Mouse (Mus musculus) heart, postnatal 4 days (tissue): ENCODE measurements around the gene Adig. TPM values are rescaled to one million over a fixed set of nuclear protein-coding genes. Genes with fewer than 3 reads are reported as not detected.

Source experiments
- DNase-seq: peaks from one replicate; pipeline ENCODE4 v3.0.0; 2021
- total RNA-seq, 2 experiments: library from RNA; stranded (reverse); gene quantifications; 2 replicates each; pipeline ENCODE4 v1.2.3; 2021

Gene Adig
- 1 to 10 TPM in 1 of 2 experiments, under 1 TPM in 1; 0.61 to 1.1 TPM for total RNA-seq

DNA sequence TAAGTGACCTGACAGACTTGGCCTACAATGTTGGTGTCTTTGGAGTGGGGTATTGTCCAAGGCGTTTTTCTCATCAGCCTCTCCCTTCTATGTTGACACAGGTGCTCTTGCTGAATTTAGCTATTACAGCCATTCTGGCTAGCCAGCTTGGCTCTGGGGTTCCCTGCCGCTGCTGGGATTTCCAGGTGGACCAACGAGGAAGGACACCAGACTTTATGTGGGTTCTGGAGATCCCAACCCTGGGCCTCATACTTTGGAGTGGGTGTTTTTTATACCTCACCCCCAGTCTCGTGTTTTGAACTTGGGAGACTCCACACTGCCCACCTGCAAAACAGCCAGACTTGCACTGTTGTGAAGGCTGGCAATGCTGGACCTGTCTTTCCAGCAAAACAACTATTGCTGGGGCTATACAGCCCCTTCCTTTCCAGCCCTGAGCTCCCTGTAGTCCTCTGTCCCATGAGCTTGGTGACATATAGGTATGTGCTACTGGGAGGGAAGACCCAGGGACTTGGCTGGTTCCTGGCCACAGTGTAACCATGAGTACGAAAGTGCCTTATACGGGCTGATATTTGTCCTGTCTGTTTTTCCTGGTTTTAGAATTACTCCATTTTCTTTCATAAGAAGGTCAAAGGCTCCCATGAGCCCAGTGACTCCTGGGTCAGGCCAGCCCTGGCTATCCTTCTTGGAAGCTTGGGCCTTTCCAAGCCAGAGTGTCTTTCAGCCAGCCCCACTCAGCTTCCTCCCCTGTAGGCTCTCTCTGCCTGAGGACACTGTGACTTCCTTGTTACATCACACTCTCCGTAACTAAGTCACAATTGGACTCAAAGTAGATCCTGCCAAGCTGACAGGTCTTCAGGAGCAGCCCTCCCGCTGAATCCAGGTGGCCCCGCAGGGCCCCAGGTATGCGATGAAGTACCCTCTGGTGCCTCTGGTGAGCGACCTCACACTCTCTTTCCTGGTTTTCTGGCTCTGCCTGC is at the start of gene Adig:
Gene Adig (plus strand): TSS at position 777 of the 977 bp plus-strand sequence.
- DNase-seq, result no peak

DNA sequence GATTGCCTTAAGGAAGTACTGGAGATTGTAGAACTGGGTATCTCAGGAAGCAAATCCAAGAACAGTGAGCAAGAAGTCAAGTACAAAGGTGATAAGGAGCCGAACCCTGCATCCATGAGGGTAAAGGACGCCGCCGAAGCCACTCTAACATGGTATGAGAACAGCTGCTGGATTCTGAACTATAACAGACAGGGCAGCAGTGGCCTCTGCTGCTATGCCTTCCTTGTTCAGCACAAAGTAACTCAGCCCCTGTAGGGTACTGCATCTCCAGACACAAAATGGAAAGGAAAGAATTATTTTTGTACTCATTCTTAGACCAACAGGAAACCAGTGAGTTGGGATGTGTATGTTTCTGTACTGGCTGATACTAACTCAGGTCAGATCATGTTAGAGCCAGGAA is 46.0 kb upstream of the Adig start:
- DNase-seq, result no peak

- DNase-seq, result no peak
Observed at GRCm38 (mm10) chr2:158457610-158458009, 44.8 kb upstream of the Adig start.

DNA sequence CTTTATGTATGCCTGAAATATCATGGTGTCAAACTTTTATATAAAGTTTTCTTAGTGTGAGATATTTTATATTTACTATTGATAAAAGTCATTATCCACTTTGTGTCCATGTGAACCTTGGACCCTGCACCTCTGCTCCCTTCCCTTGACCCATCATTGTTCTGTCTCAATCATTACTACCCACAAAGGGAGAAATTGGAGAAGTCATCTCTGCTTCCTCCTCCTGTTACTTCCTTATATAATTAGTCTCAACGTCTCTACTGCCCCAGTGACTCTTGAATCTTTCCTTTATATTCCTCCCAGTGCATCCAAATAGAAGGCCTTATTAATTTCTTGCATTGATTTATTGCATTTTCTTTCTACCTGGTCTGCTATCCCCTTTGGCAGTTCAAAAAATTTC is 40.0 kb upstream of the Adig start:
- DNase-seq, result no peak

GRCm38 (mm10) chr2:158474159-158474558 is 28.3 kb upstream of the Adig start:
- no peak for DNase-seq

DNA sequence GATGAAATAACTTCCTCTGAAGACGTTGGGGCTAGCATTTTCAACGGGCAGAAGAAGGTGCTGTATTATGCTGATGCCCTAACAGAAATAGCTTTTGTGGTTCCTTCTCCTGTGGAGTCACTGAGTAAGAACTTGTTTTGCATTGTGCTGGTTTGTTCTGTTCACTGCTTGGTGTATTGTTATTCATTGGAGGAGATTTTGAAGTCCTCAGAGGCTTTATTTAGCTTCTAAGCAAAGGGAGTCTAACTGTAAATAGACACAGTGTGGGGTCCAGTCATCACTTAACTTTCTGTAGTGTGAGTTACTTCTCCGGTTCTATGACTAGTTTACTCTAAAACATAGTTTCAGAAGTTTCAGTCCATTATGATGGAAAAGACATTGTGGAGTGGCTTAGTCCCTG is 24.8 kb upstream of the Adig start:
- no peak for DNase-seq

- DNase-seq, result no peak
Observed at GRCm38 (mm10) chr2:158498457-158498856, 4.0 kb upstream of the Adig start.

- no peak for DNase-seq
Observed at GRCm38 (mm10) chr2:158503226-158503625, 814 bp downstream of the Adig start.

DNA sequence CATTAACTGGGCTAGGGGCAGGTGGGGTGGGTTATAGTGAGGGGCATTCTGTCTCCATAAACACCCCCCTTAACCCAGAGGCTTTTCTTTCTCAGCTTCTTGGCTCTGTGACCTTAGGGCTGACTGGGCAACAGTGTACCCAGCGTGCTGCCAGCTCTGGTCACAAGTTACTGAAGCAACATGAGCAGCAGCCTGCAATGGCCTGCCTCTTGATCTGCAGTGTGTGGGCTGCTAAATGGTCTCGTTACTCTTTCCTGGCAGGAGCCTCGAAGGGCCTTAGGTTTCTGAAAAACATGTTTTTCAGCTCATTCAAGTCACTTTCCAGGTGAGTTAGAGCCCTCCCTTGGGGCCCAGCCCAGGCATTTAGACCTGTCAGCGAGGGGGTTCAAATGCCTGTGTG is 1.3 kb downstream of the Adig start:
- DNase-seq, result no peak

DNA sequence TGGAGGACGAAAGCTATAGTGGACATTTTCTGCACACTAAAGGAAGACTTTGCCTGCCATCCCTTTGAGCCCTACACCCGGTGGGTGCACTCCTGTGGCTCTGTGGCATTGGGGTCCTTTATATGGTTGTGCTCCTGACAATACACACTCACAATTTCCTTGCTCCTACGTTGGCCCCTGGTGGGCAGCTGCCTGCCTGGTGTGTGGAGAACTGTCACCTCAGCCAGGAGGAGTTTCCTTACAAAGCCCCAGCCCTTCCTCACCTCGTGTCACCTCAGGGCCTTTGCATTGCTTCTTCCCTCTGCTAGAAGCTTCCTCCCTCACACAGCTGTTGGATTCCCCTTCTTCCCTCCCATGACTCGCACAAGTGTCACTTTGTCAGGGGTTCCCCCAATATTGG is 4.1 kb downstream of the Adig start:
- no peak for DNase-seq

GRCm38 (mm10) chr2:158507046-158507445 is 4.6 kb downstream of the Adig start:
- DNase-seq, result no peak

GRCm38 (mm10) chr2:158510665-158511064 is 8.3 kb downstream of the Adig start:
- DNase-seq, result peak; percentile 64

- no peak for DNase-seq
Observed at GRCm38 (mm10) chr2:158512528-158512927, 10.1 kb downstream of the Adig start, which contains the start of gene Arhgap40. Arhgap40 (plus strand) TSS chr2:158512796.

DNA sequence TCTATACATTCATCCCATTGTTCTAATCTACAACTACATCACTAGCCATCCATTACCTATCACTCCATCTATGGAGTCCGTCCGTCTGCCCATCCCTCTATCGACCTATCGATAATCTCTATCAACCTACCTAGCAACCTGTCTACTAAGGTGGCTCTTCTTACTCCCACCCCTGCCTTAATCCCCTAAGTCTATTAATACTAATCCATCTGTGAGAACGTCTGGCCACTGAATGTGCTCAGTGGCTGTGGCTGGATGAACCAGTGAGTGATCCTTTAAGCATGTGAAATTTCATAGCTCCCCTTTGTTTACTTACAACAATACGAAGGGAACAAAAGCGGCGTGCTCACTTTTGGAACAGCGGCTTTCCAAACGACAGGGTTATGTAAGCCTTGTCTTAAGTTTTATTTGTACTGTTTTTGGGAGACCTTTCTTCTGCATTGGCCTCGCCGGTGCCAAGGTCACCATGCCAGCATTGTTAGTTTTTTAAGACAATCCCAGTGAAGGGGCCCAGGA is 11.5 kb downstream of the Adig start:
- DNase-seq, result no peak

- no peak for DNase-seq
Observed at GRCm38 (mm10) chr2:158518583-158518982, 16.2 kb downstream of the Adig start.

GRCm38 (mm10) chr2:158519071-158519470 is 16.7 kb downstream of the Adig start:
- DNase-seq, result no peak

GRCm38 (mm10) chr2:158519800-158520199 is 17.4 kb downstream of the Adig start:
- no peak for DNase-seq

- DNase-seq, result peak; percentile 19
Observed at GRCm38 (mm10) chr2:158523060-158523459, 20.6 kb downstream of the Adig start.

DNA sequence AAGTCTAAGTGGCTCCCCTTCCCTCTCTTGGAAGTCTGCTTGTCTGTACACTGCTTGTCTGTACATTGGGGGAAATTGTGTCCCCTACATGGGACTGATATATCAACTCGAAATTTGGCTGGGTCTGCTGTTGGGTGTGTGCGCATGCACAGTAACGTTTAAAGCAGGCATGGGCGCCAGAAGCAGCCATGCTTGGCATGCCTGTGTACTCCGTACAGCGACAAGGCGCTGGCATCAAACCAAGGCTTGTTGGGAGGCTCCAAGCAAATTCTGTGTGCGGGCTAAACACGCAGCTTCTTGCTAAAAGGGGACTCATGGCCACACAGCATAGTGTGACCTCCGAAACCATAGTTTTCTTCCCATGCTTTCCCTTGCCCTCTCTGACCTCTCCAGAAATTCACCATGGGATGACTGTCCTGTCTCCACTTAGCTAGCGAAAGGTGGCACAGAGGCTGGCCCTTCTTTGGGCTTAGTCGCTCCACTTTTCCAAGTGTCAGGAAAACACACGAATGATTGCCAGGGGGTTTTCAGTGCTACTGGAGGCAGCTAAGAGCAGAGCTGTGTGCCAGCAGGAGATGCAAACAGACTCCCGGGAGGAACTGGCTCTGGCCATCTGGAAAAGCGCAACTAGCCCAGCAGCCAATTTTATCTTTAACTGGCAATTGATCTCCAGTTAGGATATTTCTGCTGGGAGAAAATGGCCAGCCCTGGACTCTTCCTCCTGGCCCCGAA is 21.9 kb downstream of the Adig start:
- DNase-seq, result peak; percentile 52

DNA sequence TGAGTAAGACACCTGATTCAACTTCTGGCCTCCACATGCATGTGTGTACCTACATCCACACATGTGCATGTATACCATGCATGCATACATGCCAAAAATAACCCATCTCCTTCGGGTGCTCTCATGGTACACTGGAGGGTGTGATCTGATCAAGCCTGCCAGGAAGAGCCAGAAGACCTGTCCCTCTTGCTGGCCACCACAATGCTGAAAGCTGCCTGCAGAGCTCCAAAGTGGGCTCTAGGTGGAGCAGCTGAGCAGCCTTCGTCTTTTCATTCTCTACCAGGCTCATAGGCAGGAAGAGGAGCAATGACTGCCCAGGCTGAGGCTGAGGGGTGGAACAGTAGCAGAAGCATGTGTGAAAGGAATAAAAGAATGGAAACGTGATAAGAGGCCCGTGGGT is 31.7 kb downstream of the Adig start:
- DNase-seq, result peak; percentile 68

DNA sequence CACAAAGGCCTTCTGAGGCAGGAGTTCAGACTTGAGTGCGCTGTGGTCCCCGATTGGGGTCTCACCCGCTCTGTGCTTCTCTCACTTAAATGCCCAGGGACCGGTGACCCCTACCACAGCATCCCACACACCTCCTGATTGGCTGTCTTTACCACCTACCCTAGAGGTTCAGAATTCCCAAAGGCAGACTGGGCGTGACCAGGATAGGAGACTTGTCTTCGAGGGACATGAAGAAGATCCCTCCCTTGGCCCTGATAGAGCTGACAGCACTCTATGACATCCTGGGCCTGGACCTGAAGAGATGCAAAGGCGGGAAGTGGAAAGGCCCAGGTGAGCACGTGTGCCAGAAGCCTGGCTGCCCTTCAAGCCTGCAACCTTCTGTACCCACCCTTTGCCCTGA is 32.1 kb downstream of the Adig start:
- DNase-seq, result no peak

DNA sequence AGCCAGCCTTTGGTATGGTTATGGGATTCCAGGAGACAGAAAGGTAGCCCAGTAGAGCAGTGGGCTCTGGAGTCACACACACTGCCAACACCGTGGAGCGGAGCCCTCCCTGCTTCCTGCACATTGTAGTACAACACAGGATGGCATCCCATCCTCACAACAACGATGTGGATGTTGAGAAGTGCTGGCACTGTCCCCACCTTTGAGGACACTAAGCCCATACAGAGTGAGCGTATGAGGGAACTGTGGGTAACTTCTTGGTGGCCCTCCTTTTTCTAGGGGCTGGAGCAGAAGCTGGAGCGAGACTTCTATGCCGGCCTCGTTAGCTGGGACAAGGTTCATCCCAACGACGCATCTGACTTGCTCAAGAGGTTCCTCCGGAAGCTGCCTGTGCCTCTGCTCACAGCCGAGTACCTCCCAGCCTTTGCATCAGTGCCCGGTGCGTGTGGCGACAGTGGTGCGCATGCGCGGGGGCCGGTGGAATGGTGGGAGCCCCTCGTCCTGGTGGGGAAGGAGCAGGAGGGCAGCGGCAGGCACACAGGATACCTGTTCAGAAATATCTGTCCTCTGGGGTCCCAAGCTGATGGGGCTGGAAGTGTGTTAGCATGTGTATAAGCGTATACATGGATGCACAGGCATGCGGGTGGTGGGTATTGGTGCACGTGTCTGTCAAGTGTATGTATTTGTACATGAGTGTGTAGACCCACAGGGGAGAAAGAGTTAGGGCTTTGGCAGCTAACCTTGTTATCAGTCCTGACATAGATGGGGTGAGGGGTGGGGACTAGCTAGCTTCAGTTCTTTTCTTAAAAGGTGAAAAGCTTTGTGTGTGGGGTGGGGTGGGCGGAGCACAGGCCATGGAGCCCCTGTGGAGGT is 37.3 kb downstream of the Adig start:
- DNase-seq, result no peak
